Mouse (Mus musculus): ENCODE data around the gene Kif26a. TPM values are rescaled to one million over a fixed set of nuclear protein-coding genes. Genes with fewer than 3 reads are reported as not detected.

The Kif26a gene
- total and polyA plus RNA-seq, 2 experiments, result 0.28 to 0.84 TPM

DNA sequence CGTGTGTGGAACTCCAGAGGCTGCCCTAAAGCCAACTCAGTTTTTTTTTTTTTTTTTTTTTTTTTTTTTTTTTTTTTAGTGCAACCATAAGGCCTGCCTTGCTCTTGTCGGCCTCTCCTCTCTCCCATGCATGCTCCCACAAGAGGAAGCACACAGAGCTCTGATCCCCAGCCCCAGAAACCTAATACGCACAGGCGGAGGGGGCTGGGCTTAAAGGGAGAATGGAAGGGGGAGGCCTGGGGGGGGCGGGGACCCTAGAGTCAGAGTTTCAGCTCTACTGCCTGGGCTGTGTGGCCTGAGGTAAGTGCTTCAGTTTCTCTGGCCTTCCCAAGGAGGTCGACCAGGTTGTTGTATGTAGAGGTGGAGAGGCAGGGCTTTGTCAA lies 6.0 kb downstream of the Kif26a start:
- no peak overlapping the region for H3K4me3 ChIP-seq (ENCODE audit: insufficient read depth, low read depth, low read length)
- H3K27ac ChIP-seq (replicated peaks; ENCODE audit: insufficient read depth, low read depth, low read length), result no peak overlapping the region
- H3K4me1 ChIP-seq (ENCODE audit: control insufficient read depth, insufficient read depth, low read length), result peaks cover 3% of the 10 kb centered on the region; the same call in 1 of the 2 replicates
- DNase-seq (ENCODE audit: extremely low read depth, low read depth, low spot score), result no peak
- TF ChIP-seq POLR2A (IDR thresholded peaks at IDR 0.05; ENCODE audit: extremely low read depth, insufficient read depth, low read length) (no peak), CTCF (IDR thresholded peaks at IDR 0.05; ENCODE audit: low read depth, low read length) (no peak)
- no peak overlapping the region for H3K9ac ChIP-seq (ENCODE audit: low read depth, low read length)
- no peaks in the 10 kb centered on the region for H3K36me3 ChIP-seq (ENCODE audit: control insufficient read depth, insufficient read depth, low read length)
- WGBS, result 71% methylated on average over 6 of the region's 6 CpGs
- H3K79me2 ChIP-seq (ENCODE audit: control insufficient read depth, insufficient read depth, low read length), result no peaks in the 10 kb centered on the region
- 0 out of 2 replicates have a peak, but pooled peaks cover under 1% of the 10 kb centered on the region for H3K27me3 ChIP-seq (ENCODE audit: control insufficient read depth, insufficient read depth, low read length)

DNA sequence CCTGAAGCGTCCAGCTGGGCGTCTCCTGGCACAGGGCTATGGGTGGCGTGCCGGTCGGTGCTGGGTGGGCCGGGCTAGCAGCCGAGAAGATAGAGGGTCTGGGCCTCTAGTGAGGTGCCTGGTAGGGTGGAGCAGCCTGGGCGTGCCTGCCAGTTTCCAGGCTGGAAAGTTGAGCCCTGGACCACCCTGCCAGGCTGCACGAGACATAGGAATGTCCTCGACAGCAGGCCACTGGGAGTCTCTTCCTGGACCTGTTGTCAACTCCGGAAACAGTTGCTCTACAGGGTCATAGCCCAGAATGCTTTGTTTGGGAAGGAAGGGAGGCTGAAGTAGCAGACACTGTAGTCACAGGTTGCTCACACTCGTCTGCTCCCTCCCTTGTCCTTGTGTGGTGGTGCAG lies 7.6 kb downstream of the Kif26a start:
- 77% methylated on average over 12 of the region's 12 CpGs for WGBS
- Histone ChIP-seq H3K4me1 (ENCODE audit: control insufficient read depth, insufficient read depth, low read length) (peaks cover 3% of the 10 kb centered on the region; the same call in 1 of the 2 replicates), H3K36me3 (ENCODE audit: control insufficient read depth, insufficient read depth, low read length) (no peaks in the 10 kb centered on the region), H3K27ac (replicated peaks; ENCODE audit: insufficient read depth, low read depth, low read length) (peak overlapping the region; percentile 19), H3K9ac (ENCODE audit: low read depth, low read length) (no peak overlapping the region), H3K4me3 (ENCODE audit: insufficient read depth, low read depth, low read length) (no peak overlapping the region), H3K27me3 (ENCODE audit: control insufficient read depth, insufficient read depth, low read length) (no peaks in the 10 kb centered on the region), H3K79me2 (ENCODE audit: control insufficient read depth, insufficient read depth, low read length) (no peaks in the 10 kb centered on the region)
- DNase-seq (ENCODE audit: extremely low read depth, low read depth, low spot score), result no peak
- TF ChIP-seq POLR2A (IDR thresholded peaks at IDR 0.05; ENCODE audit: extremely low read depth, insufficient read depth, low read length), result no peak
- no peak for TF ChIP-seq CTCF (IDR thresholded peaks at IDR 0.05; ENCODE audit: low read depth, low read length)

GRCm38 (mm10) chr12:112154476-112154875 lies 8.5 kb downstream of the Kif26a start:
- no peak for TF ChIP-seq CTCF (IDR thresholded peaks at IDR 0.05; ENCODE audit: low read depth, low read length)
- TF ChIP-seq POLR2A (IDR thresholded peaks at IDR 0.05; ENCODE audit: extremely low read depth, insufficient read depth, low read length), result no peak
- WGBS, result 81% methylated on average over 5 of the region's 5 CpGs
- H3K27ac ChIP-seq (replicated peaks; ENCODE audit: insufficient read depth, low read depth, low read length), result peak overlapping the region; percentile 54
- H3K4me3 ChIP-seq (ENCODE audit: insufficient read depth, low read depth, low read length), result no peak overlapping the region
- H3K9ac ChIP-seq (ENCODE audit: low read depth, low read length), result no peak overlapping the region
- peaks cover 3% of the 10 kb centered on the region; the same call in 1 of the 2 replicates for H3K4me1 ChIP-seq (ENCODE audit: control insufficient read depth, insufficient read depth, low read length)
- no peaks in the 10 kb centered on the region for H3K27me3 ChIP-seq (ENCODE audit: control insufficient read depth, insufficient read depth, low read length)
- H3K79me2 ChIP-seq (ENCODE audit: control insufficient read depth, insufficient read depth, low read length), result no peaks in the 10 kb centered on the region
- DNase-seq (ENCODE audit: extremely low read depth, low read depth, low spot score), result no peak
- H3K36me3 ChIP-seq (ENCODE audit: control insufficient read depth, insufficient read depth, low read length), result no peaks in the 10 kb centered on the region

DNA sequence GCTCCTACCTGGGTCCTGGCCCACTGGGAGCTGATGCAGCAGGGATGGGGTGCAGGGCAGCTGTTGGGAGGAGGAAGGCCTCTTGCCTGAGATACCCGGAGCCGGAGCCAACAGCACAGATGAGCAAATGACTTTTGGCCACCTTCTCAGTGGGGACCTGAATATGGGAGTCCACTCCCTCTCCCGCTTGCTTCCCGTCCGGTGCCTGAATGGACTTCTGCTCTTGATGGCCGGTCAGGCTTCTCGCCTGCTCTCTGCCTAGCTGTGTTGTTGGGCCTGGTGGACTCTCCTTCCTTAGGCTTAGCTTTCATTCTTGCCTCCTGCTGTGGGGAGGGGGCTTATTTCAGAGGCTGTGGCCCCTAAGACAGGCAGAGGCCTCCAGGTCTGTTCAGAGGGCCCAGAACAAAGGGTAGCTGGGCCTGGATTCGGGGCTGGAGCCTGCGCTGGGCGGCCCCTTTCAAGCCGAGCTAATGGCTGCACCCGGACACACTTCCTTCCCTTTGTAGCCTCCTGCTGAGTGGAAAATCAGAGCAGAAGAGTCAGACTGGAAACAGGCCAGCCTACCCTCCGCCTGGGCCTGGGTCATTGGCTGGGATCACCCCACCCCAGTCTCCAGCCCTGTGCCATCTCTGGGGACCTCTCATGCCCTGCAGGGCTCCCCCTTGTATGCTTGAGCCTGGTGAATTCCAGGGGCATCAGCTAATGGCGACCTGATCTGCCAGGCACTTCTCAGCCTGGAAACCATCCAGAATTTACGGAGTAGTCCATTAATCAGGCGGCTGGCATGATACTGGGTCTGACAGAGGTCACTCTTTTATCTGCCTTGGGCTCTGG lies 9.4 kb downstream of the Kif26a start:
- H3K4me1 ChIP-seq (ENCODE audit: control insufficient read depth, insufficient read depth, low read length), result peaks cover 3% of the 10 kb centered on the region; the same call in 1 of the 2 replicates
- peak overlapping the region; percentile 49 for H3K27ac ChIP-seq (replicated peaks; ENCODE audit: insufficient read depth, low read depth, low read length)
- no peaks in the 10 kb centered on the region for H3K79me2 ChIP-seq (ENCODE audit: control insufficient read depth, insufficient read depth, low read length)
- WGBS, result 66% methylated on average over 16 of the region's 16 CpGs
- H3K9ac ChIP-seq (ENCODE audit: low read depth, low read length), result peak overlapping the region; percentile 26; the same call in 1 of the 2 replicates
- no peak for DNase-seq (ENCODE audit: extremely low read depth, low read depth, low spot score)
- H3K4me3 ChIP-seq (ENCODE audit: insufficient read depth, low read depth, low read length), result no peak overlapping the region
- no peaks in the 10 kb centered on the region for H3K27me3 ChIP-seq (ENCODE audit: control insufficient read depth, insufficient read depth, low read length)
- TF ChIP-seq POLR2A (IDR thresholded peaks at IDR 0.05; ENCODE audit: extremely low read depth, insufficient read depth, low read length) (no peak), CTCF (IDR thresholded peaks at IDR 0.05; ENCODE audit: low read depth, low read length) (no peak)
- H3K36me3 ChIP-seq (ENCODE audit: control insufficient read depth, insufficient read depth, low read length), result no peaks in the 10 kb centered on the region

GRCm38 (mm10) chr12:112156804-112157203 lies 10.8 kb downstream of the Kif26a start:
- H3K27ac ChIP-seq (replicated peaks; ENCODE audit: insufficient read depth, low read depth, low read length), result no peak overlapping the region
- WGBS, result 90% methylated on average over 6 of the region's 6 CpGs
- H3K4me1 ChIP-seq (ENCODE audit: control insufficient read depth, insufficient read depth, low read length), result no peaks in the 10 kb centered on the region; the same call in 1 of the 2 replicates
- H3K4me3 ChIP-seq (ENCODE audit: insufficient read depth, low read depth, low read length), result no peak overlapping the region
- no peaks in the 10 kb centered on the region for H3K36me3 ChIP-seq (ENCODE audit: control insufficient read depth, insufficient read depth, low read length)
- H3K9ac ChIP-seq (ENCODE audit: low read depth, low read length), result no peak overlapping the region
- no peak for DNase-seq (ENCODE audit: extremely low read depth, low read depth, low spot score)
- TF ChIP-seq POLR2A (IDR thresholded peaks at IDR 0.05; ENCODE audit: extremely low read depth, insufficient read depth, low read length) (no peak), CTCF (IDR thresholded peaks at IDR 0.05; ENCODE audit: low read depth, low read length) (no peak)
- H3K79me2 ChIP-seq (ENCODE audit: control insufficient read depth, insufficient read depth, low read length), result no peaks in the 10 kb centered on the region
- H3K27me3 ChIP-seq (ENCODE audit: control insufficient read depth, insufficient read depth, low read length), result no peaks in the 10 kb centered on the region

DNA sequence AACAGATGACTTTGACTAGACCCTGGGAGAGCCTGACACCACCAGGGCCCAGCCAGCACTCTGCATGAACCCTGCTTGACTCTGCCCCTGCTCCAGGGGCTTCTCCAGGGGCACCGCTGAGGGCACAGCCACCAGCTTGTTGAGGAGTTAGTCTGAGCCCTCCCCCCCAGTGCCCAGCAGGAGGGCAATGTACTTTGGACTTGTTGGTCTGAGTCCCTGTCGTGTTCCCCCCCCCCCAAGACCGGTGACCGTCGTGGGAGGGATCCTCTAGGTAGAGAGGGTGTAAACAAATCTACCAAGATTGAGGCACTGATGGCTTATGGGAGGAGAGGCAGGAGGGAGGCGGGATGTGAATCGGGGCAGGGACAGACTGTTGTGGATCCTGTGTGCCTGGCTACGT lies 12.2 kb downstream of the Kif26a start:
- Histone ChIP-seq H3K27ac (replicated peaks; ENCODE audit: insufficient read depth, low read depth, low read length) (no peak overlapping the region), H3K4me3 (ENCODE audit: insufficient read depth, low read depth, low read length) (no peak overlapping the region), H3K79me2 (ENCODE audit: control insufficient read depth, insufficient read depth, low read length) (no peaks in the 10 kb centered on the region), H3K27me3 (ENCODE audit: control insufficient read depth, insufficient read depth, low read length) (no peaks in the 10 kb centered on the region), H3K36me3 (ENCODE audit: control insufficient read depth, insufficient read depth, low read length) (no peaks in the 10 kb centered on the region), H3K4me1 (ENCODE audit: control insufficient read depth, insufficient read depth, low read length) (no peaks in the 10 kb centered on the region; the same call in 1 of the 2 replicates), H3K9ac (ENCODE audit: low read depth, low read length) (no peak overlapping the region)
- no peak for DNase-seq (ENCODE audit: extremely low read depth, low read depth, low spot score)
- WGBS, result 42% methylated on average over 8 of the region's 8 CpGs
- TF ChIP-seq POLR2A (IDR thresholded peaks at IDR 0.05; ENCODE audit: extremely low read depth, insufficient read depth, low read length), result no peak
- TF ChIP-seq CTCF (IDR thresholded peaks at IDR 0.05; ENCODE audit: low read depth, low read length), result no peak

Data from liver, adult 2 months (tissue).